Mouse (Mus musculus) left cerebral cortex, postnatal 14 days (tissue): ENCODE measurements at regions not wholly inside any gene's neighbourhood (a gene's known extent, or its start where the extent isn't known, plus 50 kb on each side); places are given as distances from the start of the nearest gene placed in this dataset.

ENCODE experiments used
- DNase-seq, 2 experiments: peaks; one replicate each; pipeline ENCODE4 v3.0.0; 2021 to 2022; ENCODE audit warnings: low spot score in 2 of 2, mixed read lengths in 1 of 2
- intact Hi-C: fragments of 180-260 bp; cut with DNase I; formaldehyde crosslinking; loops from one replicate; pipeline ENCODE4 v1.15.1; 2025

GRCm38 (mm10) chr2:84127586-84127985 lies 137.2 kb downstream of the Gm13691 start:
- intact Hi-C loops, result no loop called here
- no peak for DNase-seq

- intact Hi-C loops, result no loop called here
Observed at GRCm38 (mm10) chr2:84161742-84162141, 171.4 kb downstream of the Gm13691 start.

GRCm38 (mm10) chr2:84173450-84173849 lies 183.1 kb downstream of the Gm13691 start:
- intact Hi-C loops, result no loop called here
- peak; percentile 12 to 33 for DNase-seq

More at GRCm38 (mm10) chr2:84161742-84162141, 171.4 kb downstream of the Gm13691 start:
- no peak for DNase-seq

- DNase-seq, result no peak
- intact Hi-C loops, result loop anchor here (10.0 kb wide), 1 partner anchor 241 kb away; the partner anchor contains the start of gene Calcrl
Observed at GRCm38 (mm10) chr2:84183624-84184287, 193.4 kb downstream of the Gm13691 start.

GRCm38 (mm10) chr2:84184288-84185015 lies 194.1 kb downstream of the Gm13691 start:
- intact Hi-C loops, result loop anchor here (10.0 kb wide), 1 partner anchor 240 kb away; the partner anchor contains the start of gene Calcrl
- DNase-seq, result no peak

GRCm38 (mm10) chr2:84185016-84185330 lies 194.6 kb downstream of the Gm13691 start:
- no peak for DNase-seq
- intact Hi-C loops, result loop anchor here (10.0 kb wide), 1 partner anchor 240 kb away; the partner anchor contains the start of gene Calcrl

- intact Hi-C loops, result loop anchor here (10.0 kb wide), 1 partner anchor 239 kb away; the partner anchor contains the start of gene Calcrl
- DNase-seq, result peak; percentile 3 to 7
Observed at GRCm38 (mm10) chr2:84186126-84186701, 195.9 kb downstream of the Gm13691 start.

- intact Hi-C loops, result loop anchor here (10.0 kb wide), 1 partner anchor 237 kb away; the partner anchor contains the start of gene Calcrl
- no peak for DNase-seq
Observed at GRCm38 (mm10) chr2:84187456-84187855, 197.1 kb downstream of the Gm13691 start.

GRCm38 (mm10) chr2:84189302-84189701 lies 198.9 kb downstream of the Gm13691 start:
- intact Hi-C loops, result loop anchor here (10.0 kb wide), 1 partner anchor 235 kb away; the partner anchor contains the start of gene Calcrl
- DNase-seq, result no peak

GRCm38 (mm10) chr2:84217116-84217515 lies 208.1 kb downstream of the Calcrl start:
- intact Hi-C loops, result no loop called here
- no peak for DNase-seq

GRCm38 (mm10) chr2:84222049-84222448 lies 203.2 kb downstream of the Calcrl start:
- intact Hi-C loops, result no loop called here
- DNase-seq, result no peak

- intact Hi-C loops, result no loop called here
- no peak for DNase-seq
Observed at GRCm38 (mm10) chr2:84229777-84230176, 195.4 kb downstream of the Calcrl start.

GRCm38 (mm10) chr2:84235641-84236040 lies 189.6 kb downstream of the Calcrl start:
- intact Hi-C loops, result no loop called here
- DNase-seq, result no peak

GRCm38 (mm10) chr2:84241244-84241643 lies 184.0 kb downstream of the Calcrl start:
- intact Hi-C loops, result no loop called here
- DNase-seq, result no peak

- intact Hi-C loops, result no loop called here
- no peak for DNase-seq
Observed at GRCm38 (mm10) chr2:84241986-84242385, 183.2 kb downstream of the Calcrl start.

GRCm38 (mm10) chr2:84245900-84246299 lies 179.3 kb downstream of the Calcrl start:
- intact Hi-C loops, result no loop called here
- no peak for DNase-seq

- intact Hi-C loops, result no loop called here
Observed at GRCm38 (mm10) chr2:84246562-84246961, 178.6 kb downstream of the Calcrl start.

GRCm38 (mm10) chr2:84248169-84248568 lies 177.0 kb downstream of the Calcrl start:
- no peak for DNase-seq
- intact Hi-C loops, result no loop called here

More at GRCm38 (mm10) chr2:84246562-84246961, 178.6 kb downstream of the Calcrl start:
- no peak for DNase-seq

GRCm38 (mm10) chr2:84249871-84250270 lies 175.3 kb downstream of the Calcrl start:
- intact Hi-C loops, result no loop called here

GRCm38 (mm10) chr2:84252076-84252475 lies 173.1 kb downstream of the Calcrl start:
- intact Hi-C loops, result no loop called here
- DNase-seq, result no peak

More at GRCm38 (mm10) chr2:84249871-84250270, 175.3 kb downstream of the Calcrl start:
- no peak for DNase-seq
